Mouse (Mus musculus) ES-E14 (cell line): ENCODE measurements at regions not wholly inside any gene's neighbourhood (a gene's known extent, or its start where the extent isn't known, plus 50 kb on each side); places are given as distances from the start of the nearest gene placed in this dataset.

Experiments
- DNase-seq: peaks from one replicate; pipeline ENCODE4 v3.0.0-alpha.2; 2013; ENCODE audit warnings: low read depth, low spot score
- H3K27ac ChIP-seq: 2 replicates; pipeline ENCODE4 v1.5.1; 2012; ENCODE audit warnings: low read depth, mild to moderate bottlenecking, low read length, moderate library complexity, mixed read lengths; ENCODE audit not compliant: poor library complexity, insufficient read depth, severe bottlenecking
- H3K36me3 ChIP-seq: 2 replicates; pipeline ENCODE4 v1.6.1; 2012; ENCODE audit warnings: mild to moderate bottlenecking, low read length, moderate library complexity, mixed read lengths; ENCODE audit not compliant: control insufficient read depth, poor library complexity, insufficient read depth, severe bottlenecking
- H3K4me1 ChIP-seq, 2 experiments: fragments of 150-350 bp in 1 of 2; sonication (generic) in 1 of 2; 2 replicates each; pipeline ENCODE4 v1.6.1; 2012; ENCODE audit warnings: low read length in 2 of 2, mild to moderate bottlenecking in 1 of 2, mixed read lengths in 1 of 2; ENCODE audit not compliant: control insufficient read depth in 2 of 2, insufficient read depth in 2 of 2, poor library complexity in 1 of 2
- H3K4me3 ChIP-seq, 2 experiments: fragments of 150-350 bp in 1 of 2; sonication (generic) in 1 of 2; 2 replicates each; pipeline ENCODE4 v1.5.1; 2012; ENCODE audit warnings: low read length in 2 of 2, low read depth in 1 of 2, mild to moderate bottlenecking in 1 of 2, mixed read lengths in 1 of 2; ENCODE audit not compliant: insufficient read depth in 1 of 2, poor library complexity in 1 of 2, severe bottlenecking in 1 of 2
- H3K9ac ChIP-seq: 2 replicates; pipeline ENCODE4 v1.6.1; 2012; ENCODE audit warnings: low read depth, mild to moderate bottlenecking, low read length, mixed read lengths; ENCODE audit not compliant: poor library complexity, insufficient read depth, severe bottlenecking
- H3K9me3 ChIP-seq: fragments of 150-350 bp; sonication (generic); 2 replicates; pipeline ENCODE4 v1.6.1; 2012; ENCODE audit warnings: low read depth, mild to moderate bottlenecking, low read length; ENCODE audit not compliant: control insufficient read depth, insufficient read depth
- CHD2 ChIP-seq: IDR thresholded peaks from 2 replicates; pipeline ENCODE4 v1.6.1; 2014; ENCODE audit warnings: mild to moderate bottlenecking, low read depth, low read length, inconsistent platforms
- HCFC1 ChIP-seq: IDR thresholded peaks from 2 replicates; pipeline ENCODE4 v1.6.1; 2012; ENCODE audit warnings: low read length, inconsistent platforms, borderline replicate concordance; ENCODE audit not compliant: insufficient read depth
- MAFK ChIP-seq: IDR thresholded peaks from 2 replicates; pipeline ENCODE4 v1.6.1; 2014; ENCODE audit warnings: mild to moderate bottlenecking, low read depth, low read length, inconsistent platforms; ENCODE audit not compliant: insufficient read depth
- ZC3H11A ChIP-seq: IDR thresholded peaks from 2 replicates; pipeline ENCODE4 v1.6.1; 2012; ENCODE audit warnings: low read depth, mild to moderate bottlenecking, inconsistent platforms, low read length, borderline replicate concordance
- ZNF384 ChIP-seq: IDR thresholded peaks from 2 replicates; pipeline ENCODE4 v1.6.1; 2012; ENCODE audit warnings: low read depth, low read length, inconsistent platforms
- in situ Hi-C, 2 experiments: fragments of 600-800 bp; cut with MboI; formaldehyde crosslinking; loops; one replicate each; pipeline ENCODE4 v1.15.1; 2025; ENCODE audit warnings: low sequenced_read_pairs in 2 of 2, inconsistent platforms in 1 of 2; ENCODE audit not compliant: unreplicated experiment in 2 of 2

DNA sequence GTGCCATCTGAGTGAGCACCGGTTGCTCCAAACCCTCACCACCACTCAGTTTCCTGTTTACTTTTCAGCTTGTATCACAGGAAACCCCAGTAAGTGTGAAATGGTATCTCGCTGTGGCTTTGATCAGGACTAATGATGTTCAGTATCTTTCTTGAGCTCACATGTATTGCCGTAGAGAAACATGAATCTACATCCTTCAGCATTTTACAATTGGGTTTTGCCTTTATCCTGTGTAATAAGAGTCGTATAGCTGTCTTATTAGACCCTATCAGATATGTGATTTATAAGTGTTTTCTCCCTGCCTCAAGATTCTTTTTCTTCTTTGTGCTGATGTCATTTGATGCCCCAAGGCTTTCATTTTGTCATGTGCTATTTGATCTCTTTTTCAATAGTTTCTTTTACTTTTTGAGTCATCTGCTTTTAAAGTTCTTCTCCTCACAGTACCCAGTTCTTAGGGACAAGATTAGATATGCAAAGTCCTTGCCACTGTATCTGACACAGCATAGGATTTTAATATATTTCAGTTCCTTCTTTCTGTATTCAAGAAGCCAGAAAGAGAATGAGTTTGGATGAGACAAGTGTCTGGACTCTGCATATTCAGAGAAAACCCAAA, 246.0 kb downstream of the Tle4 start:
- no peak for DNase-seq
- no peaks in the 10 kb centered on the region for H3K4me1 ChIP-seq
- in situ Hi-C loops = no loop called here
- H3K4me3 ChIP-seq = no peak overlapping the region
- no peak for TF ChIP-seq ZC3H11A
- no peak for TF ChIP-seq CHD2
- no peak for TF ChIP-seq MAFK
- no peak for TF ChIP-seq ZNF384
- TF ChIP-seq HCFC1 = no peak
- no peaks in the 10 kb centered on the region for H3K36me3 ChIP-seq
- no peak overlapping the region for H3K9ac ChIP-seq
- H3K27ac ChIP-seq = no peak overlapping the region
- no peaks in the 10 kb centered on the region for H3K9me3 ChIP-seq

- H3K4me3 ChIP-seq = no peak overlapping the region
- no peaks in the 10 kb centered on the region for H3K9me3 ChIP-seq
- no peaks in the 10 kb centered on the region for H3K4me1 ChIP-seq
- TF ChIP-seq ZC3H11A (no peak), CHD2 (no peak), MAFK (no peak), HCFC1 (no peak), ZNF384 (no peak)
- in situ Hi-C loops = no loop called here
- no peaks in the 10 kb centered on the region for H3K36me3 ChIP-seq
- no peak for DNase-seq
- no peak overlapping the region for H3K27ac ChIP-seq
- H3K9ac ChIP-seq = no peak overlapping the region
Measured at GRCm38 (mm10) chr19:14352551-14352950, 245.3 kb downstream of the Tle4 start.

GRCm38 (mm10) chr19:14353151-14353550, 244.7 kb downstream of the Tle4 start:
- Histone ChIP-seq H3K27ac (no peak overlapping the region), H3K4me3 (no peak overlapping the region), H3K9ac (no peak overlapping the region), H3K9me3 (no peaks in the 10 kb centered on the region), H3K36me3 (no peaks in the 10 kb centered on the region), H3K4me1 (no peaks in the 10 kb centered on the region)
- in situ Hi-C loops = no loop called here
- no peak for DNase-seq
- TF ChIP-seq ZC3H11A (no peak), HCFC1 (no peak), MAFK (no peak), ZNF384 (no peak), CHD2 (no peak)

- no peak for TF ChIP-seq CHD2
- no peak for TF ChIP-seq ZC3H11A
- no peak for TF ChIP-seq ZNF384
- no peak for TF ChIP-seq MAFK
- no peak for TF ChIP-seq HCFC1
- DNase-seq = no peak
- in situ Hi-C loops = no loop called here
- Histone ChIP-seq H3K4me3 (no peak overlapping the region), H3K4me1 (no peaks in the 10 kb centered on the region), H3K9ac (no peak overlapping the region), H3K9me3 (no peaks in the 10 kb centered on the region), H3K27ac (no peak overlapping the region), H3K36me3 (no peaks in the 10 kb centered on the region)
Measured at GRCm38 (mm10) chr19:14355128-14355527, 242.7 kb downstream of the Tle4 start.

DNA sequence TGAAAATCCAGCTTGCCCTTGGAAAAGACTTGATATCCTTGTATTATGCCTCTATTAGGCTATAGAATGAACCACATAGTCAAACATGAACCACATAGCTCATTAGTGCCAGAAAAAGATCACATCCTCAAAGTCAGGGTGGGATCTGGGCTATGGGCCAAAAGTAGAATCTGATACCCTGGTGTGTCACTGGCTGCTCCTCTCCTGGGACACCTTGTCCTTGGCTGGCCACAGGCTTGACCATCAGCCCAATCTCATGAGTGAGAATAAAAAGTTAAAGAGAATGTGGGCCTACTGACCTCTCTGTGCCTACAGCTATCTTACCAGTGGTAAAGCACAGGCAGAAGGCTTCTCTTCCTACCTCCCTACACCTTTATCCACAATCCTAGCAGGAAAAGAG, 241.9 kb downstream of the Tle4 start:
- in situ Hi-C loops = no loop called here
- no peak for DNase-seq
- H3K36me3 ChIP-seq = no peaks in the 10 kb centered on the region

More for the DNA sequence above, 241.9 kb downstream of the Tle4 start:
- no peak overlapping the region for H3K27ac ChIP-seq
- TF ChIP-seq HCFC1 (no peak), MAFK (no peak), CHD2 (no peak), ZC3H11A (no peak), ZNF384 (no peak)
- H3K4me1 ChIP-seq = no peaks in the 10 kb centered on the region
- H3K4me3 ChIP-seq = no peak overlapping the region
- no peaks in the 10 kb centered on the region for H3K9me3 ChIP-seq
- no peak overlapping the region for H3K9ac ChIP-seq
